Mouse (Mus musculus): ENCODE results near the gene Ism1. TPM values are rescaled to one million over a fixed set of nuclear protein-coding genes. Genes with fewer than 3 reads are reported as not detected.

Gene Ism1
- total RNA-seq (2021), result 26.4 and 33.3 TPM in 2 replicates
- long read RNA-seq, transcript Ism1-202 (6 exons, 2,964 nt), result major isoform, 21 of 27 reads
- long read RNA-seq, partial matches to known transcripts, result 5 of 27 reads
- long read RNA-seq, other reads (novel, unspliced or antisense), result 1 of 27 reads

DNA sequence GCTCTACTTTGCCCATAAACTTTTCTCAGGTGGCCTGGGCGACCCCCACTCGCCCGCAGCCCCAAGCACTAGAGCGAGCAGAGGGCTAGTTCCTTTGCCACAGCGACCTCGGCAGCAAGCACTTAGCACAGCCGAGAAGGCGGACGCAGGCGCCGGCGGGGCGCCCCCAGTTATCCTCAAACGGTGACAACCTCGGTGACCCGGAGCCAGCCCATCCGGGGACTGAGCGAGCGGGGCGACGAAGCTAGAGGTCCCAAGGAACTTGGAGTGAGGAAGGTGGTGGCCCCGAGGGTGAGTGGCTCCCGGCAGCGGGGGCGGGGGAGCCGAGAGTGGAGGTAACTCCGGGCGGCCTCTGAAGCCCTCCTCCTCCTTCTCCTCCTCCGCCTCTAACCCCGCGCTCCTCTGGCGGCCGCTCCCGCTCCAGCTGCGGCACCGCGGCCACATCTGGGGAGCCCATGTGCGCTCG is at the start of gene Ism1:
Gene Ism1 (plus strand): TSS at position 370 of the 466 bp plus-strand sequence.
- peak; percentile 53 for DNase-seq

DNA sequence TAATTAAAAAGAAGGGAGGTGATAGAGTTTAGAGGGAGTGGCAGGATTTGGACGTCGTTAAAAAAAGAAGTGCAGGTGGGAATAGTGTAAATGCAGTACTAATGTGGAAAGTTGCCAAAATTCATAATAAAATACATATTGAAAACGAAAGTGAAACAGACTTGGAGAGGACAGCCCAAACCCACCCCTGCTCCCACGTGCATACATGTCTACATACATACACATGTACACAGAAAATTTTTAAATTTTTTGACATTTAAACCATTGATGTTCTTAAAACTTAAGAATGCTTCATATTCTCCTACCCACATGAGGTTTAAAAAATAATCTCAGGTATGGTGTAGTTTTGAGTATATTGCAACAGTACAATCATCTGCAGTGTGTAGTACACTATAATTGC is 49.2 kb upstream of the Ism1 start:
- DNase-seq, result no peak

DNA sequence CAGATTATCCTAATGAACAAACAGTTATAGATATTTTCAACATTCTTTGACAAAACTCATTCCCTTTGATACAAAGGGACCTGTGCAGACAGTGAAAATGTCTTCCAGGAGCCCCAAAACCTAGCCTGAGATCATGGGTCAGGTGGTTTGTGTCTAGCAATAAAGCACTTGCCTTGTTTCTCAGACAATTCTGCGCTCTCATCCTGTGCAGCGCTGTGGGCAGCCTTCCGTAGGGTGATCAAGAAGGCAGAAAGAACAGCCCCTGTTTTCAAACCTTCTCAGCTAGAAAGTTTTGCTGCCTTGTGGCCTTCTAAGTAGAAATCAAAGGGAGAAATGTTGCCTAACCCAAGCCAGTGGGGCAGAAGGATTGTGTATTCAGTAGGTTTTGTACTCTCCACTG is 48.3 kb upstream of the Ism1 start:
- no peak for DNase-seq

DNA sequence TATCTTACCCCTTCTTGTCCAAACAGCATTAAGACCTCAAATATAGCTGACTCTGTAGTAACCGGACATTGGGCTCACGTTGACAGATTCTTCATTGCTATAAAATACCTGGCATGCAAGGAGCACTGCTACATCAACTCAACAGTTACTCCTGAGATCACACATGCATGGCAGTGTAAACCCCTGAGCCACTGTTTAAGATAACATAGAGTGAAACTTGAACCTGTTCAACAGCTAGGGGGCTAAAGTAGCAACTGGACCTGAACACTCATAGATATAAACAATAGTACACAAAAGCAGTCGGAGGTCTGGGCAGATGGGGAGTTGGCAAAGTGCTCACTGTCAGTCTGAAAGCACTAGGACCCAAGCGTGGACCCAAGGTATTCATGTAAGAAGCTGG is 43.5 kb upstream of the Ism1 start:
- no peak for DNase-seq

DNA sequence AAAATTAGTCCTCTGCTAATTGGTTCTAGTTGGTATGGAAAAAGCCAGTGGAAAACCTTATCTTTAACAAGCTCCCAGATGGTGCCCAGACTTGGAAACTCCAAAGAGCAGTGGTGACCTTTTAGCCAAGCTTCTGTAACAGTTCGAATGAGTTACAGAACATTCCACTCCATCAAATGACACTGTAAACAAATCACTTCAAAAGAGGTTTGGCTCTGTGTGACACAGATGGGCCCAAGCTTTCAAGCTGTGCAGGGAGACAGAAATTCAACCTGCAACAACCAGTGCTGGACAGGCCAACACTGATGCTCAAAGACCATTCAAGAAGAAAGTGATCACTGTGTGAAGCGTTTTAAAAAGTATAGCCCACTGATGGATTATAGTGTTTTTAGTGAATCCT is 40.1 kb upstream of the Ism1 start:
- no peak for DNase-seq

DNA sequence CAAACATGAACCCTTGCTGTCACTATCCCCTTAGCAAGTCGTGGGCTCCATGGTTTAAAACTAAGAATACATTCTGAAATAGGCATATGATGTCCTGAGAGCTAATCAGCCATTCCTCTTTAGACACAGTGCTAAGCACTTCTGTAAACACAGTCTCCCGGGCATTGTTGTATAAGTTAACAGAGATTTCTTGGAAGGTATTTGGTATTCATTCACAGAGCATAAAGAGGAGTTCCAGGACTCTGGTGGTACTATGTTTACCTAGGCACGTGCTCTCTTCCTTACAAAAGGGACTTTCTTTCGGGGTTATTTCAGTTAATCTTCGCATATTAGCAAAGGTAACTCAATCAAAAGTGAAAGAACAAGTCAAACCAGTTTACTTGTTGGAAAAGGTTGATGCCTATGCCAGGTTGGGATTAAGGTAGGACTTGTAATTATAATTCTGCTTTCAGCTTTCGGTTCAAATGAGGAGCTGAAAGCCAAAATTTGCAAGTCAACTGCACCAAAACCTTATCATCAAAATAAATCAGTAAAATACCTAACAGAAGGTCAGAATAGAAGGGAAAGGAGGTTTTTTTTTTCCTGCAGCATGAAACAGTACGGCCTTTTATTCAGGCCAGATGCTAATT is 36.1 kb upstream of the Ism1 start:
- no peak for DNase-seq

DNA sequence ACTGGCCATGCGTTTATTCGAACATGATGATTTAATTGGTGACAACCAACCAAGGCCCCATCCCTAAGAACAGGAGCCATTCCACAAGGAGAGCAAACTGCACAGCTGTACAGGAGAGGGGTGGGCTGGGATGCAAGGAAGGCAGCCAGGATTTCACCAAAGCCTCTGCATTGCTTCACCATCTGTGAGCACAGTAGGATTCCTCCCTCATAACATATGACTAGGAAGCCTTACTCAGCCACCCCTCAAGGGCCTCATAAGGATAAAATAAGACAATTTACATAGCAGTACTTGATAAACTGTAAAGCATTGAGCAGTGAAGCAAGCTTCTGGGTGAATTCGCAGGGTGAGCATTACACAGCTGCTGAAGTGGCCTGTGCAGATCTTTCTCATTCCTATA is 28.5 kb upstream of the Ism1 start:
- DNase-seq, result no peak

DNA sequence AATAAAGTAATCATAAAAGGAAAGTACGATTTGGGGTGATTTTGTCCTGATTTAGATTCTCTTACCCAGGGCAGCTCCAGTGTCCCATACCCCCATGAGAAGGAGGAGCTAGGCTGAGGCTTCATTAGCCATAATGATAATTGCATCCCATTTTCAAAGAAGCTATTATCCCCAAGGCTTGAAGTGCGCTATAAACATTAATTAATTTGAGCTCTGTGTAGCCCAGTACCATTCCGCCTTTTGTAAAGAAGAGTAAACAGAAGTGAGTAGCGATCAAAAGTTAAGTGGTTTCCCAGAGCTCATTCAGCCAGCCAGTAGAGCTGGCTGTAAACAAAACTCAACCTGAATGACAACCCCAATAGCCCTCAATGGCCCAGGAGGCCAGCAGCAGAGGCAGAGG is 21.2 kb upstream of the Ism1 start:
- DNase-seq, result no peak

DNA sequence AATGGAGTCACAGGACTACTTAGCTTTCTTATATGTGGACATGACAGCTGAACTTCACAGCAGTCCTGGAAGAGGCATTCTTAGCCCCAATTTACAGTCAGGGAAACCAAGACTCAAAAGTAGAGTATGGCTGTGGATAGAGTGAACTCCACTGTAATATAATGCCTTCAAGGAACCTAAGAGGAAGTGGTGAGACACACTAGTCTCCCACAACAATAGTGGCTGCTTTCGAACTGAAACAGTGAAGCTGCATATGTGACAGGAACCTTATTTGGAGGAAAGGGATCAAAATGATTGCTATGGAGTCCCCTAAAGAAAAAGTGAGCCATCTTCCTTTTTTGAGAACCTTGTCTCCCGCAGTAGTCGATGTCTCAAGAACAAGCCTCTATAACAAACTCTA is 6.1 kb upstream of the Ism1 start:
- no peak for DNase-seq

DNA sequence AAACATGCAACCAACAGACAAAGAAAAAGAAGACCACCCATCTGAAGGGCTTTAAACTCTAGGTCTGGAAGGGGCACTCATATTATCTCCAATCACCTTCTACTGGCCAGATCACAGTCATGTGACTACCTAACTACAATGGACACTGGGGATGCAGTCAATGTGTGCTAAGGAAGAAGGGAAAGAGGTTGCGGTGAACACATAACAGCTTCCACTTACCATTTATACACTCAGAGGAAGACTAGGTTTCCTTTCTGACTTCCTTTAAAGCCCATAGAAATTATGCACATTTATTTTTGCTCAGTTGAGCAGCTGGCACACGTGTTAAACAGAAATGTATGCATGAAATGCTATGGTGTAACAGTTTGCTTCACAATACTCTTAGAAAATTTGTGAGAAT is 5.6 kb upstream of the Ism1 start:
- no peak for DNase-seq

DNA sequence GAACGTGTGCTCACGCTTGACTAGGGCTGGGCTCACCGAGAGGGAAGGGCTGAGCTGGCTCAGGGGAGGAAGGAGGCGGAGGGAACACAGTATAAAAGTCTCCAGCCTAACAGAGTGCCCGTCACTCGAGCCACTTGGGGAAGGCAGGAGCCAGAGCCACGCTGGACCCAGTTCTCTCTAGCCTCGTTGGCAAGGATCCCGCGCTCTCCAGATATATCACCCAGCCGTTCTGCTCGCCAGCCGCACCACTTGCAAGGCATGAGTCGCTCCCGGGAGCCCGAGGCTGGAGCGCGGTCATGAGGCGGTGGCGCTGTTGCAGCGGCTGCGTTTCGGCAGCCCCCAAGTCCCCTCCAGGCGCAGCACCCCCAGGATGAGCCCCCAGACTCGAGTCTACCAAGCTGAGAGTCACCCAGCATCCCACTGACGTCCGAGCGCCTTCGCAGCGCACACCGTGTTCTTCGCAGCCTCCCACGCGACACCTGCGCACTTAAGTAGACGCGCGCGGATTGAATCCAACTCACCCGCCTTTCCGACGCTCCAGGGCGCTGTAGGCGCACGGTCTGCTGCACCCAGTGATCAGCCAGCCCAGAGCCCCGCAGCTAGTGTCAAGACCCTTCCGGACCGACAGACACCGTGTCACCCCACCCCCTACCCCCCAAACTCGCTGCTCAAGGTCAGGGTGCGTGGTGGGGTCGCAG is 764 bp upstream of the Ism1 start:
- DNase-seq, result peak; percentile 89

DNA sequence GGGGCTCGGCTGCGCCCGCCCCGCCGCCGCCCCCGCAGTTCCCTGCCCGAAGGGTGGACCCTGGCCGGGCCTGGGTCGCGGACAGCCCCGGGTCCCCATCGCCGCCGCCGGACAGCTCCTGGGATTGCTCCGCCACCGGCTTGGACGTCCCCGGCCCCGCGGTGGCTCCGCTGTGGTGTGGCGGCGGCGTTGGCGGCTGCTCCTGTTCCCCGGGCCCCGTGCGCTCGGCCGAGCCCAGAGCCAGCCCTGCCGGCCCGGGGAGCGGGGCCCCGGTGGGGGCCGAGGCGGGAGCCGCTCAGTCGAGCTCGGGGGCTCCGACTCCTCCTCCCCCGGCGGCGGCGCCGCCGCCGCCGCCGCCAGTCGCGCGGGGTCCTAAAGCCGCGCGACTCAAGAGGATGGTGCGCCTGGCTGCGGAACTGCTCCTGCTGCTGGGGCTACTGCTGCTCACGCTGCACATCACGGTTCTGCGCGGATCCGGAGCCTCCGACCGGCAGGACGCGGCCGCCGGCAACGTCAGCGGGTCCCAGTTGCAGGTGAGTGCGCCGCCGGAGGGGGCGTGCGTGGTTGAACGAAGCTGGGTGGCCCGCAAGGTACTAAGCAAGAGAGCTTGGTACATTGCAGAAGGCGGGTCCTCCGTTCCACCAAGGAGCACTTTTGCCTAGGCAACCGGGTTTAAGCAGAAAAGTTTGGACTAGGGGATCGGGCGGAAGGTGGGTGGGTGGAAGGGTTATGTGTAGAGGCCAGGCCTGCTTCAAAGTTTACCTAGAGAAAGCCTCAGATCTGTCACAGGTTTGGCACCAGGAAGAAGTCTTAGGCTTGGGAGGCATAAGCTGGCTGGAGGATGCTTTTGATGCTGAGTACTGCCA is 530 bp downstream of the Ism1 start:
- DNase-seq, result peak; percentile 58

DNA sequence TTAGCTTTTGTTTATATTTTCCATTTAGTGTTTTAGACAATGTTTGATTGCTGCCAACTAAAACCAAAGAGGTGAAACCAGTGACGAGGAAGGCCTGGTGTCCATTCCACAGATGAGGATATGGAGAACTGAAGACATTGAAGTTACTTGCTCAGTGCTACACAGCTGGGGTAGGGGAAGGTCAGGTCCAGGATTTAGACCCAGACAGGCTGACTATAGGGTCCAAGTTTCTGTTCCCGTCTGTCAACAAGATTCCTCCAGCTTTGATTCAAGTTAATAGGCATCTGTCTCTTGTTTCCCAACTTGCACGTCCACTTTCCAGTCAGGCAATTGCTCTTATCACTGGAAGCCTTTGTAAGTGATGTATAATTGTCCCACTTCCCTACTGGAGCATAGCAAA is 4.6 kb downstream of the Ism1 start:
- DNase-seq, result no peak

DNA sequence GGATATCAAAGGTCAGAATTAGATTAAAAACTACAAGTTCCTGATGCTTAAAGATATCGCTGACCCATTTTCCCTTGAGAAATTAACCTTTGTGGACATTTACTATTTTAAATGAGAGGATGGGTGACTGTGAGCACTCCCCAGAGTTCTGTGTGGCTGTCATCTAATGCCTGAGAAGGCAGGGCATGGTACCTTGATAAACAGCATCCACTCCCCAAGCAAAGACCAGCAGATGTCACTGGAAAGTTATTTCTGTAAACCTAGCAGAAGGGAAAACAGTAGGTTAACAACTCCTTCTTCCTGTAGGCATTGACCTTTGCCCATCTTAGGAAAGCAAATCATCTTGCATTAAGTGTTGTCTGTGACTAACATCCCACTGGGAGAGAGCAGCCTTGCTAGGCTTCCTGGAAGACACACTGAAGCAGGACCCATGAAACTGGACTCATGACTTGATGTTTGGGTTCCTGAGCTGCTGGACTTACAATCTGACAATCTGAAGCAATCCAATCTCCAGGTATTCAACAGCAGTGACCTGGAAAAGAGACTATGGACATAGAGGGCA is 11.5 kb downstream of the Ism1 start:
- DNase-seq, result no peak

DNA sequence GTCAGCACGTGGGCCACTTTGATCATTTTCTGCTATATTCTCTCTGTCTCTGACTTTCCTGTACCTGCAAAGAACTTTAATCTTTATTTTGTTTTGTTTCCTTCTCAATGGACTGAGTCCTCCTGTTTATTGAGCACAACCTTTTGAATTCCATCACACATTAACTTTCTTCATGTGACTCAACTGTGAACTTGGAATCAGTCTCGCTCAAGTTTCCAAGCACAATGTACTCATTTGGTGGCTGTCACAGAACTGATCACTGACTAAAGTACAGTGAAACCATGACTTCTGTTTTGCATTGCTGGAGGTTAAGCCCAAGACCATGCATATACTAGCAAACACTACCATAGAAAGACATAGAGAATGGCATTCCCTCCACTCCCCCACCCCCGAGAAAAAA is 15.5 kb downstream of the Ism1 start:
- no peak for DNase-seq

DNA sequence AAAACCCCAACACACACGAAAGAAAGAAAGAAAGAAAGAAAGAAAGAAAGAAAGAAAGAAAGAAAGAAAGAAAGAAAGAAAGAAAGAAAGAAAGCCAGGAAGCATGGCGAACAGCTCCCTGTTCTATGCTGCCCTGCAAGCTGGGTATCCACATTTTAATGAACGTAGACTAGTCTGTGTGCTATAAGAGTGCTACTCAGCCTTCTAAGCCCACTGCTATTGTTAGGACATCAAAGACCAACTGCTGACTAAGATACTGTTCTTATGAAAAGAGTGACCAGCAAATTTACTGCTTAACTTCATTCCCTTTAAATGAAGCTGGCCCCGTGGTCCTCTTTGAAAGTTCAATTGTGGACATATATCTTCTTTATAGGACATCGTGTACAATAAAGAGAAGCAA is 16.7 kb downstream of the Ism1 start:
- DNase-seq, result no peak

DNA sequence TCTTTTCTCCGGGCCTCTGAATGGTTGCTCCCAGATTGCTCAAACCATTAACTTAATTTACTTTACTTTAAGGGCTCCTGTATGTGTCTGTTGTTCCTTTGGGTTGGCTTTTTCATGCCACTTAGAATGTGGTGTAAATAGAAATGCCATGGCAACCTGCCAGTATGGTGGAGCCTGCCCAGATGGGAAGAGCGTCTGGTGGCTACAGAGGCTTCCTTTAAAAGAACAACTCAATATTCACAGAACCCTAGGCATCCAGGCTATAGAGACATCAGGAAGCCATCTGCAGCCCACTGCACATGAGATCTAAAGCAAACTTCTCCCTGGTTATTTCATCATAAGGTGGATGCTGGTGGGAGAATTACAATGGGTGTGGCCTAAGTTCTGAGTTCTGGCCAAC is 18.6 kb downstream of the Ism1 start:
- no peak for DNase-seq

DNA sequence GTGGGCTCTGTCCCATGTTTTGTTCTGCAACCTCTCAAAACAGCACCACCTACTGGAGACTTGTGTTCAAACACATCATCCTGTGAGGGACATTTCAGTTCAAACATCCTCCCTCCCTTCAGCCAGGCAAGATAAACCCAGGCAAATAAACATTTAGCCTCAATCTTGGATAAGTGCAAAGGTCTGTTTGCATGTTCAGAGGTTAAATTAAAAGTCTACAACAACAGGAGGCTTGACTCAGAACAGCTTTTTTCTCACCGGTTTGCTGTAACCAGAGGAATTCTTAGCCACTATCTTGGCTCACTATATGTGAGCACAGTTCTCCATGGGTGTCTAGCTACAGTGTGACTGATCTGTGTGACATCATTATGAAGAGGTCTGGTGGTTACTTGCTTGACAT is 22.6 kb downstream of the Ism1 start:
- DNase-seq, result no peak

DNA sequence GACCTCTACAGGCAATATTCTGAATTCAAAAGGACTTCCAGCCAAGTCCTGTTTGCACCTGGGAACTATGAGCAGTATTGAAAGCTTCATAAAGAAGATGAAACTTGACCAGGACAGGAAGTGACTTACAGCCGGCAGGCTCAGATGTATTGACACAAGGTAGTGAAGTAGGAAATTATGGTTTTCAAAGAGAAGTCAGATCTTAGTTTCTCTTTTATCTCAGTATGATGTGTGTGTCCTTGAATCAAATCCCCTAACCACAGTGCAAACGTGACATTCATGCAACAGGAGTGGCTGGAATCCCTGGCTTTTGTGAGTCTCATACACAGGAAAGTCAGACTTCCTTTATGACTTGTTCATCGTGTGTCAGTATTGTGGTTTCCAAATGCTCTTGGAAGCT is 27.0 kb downstream of the Ism1 start:
- DNase-seq, result no peak

DNA sequence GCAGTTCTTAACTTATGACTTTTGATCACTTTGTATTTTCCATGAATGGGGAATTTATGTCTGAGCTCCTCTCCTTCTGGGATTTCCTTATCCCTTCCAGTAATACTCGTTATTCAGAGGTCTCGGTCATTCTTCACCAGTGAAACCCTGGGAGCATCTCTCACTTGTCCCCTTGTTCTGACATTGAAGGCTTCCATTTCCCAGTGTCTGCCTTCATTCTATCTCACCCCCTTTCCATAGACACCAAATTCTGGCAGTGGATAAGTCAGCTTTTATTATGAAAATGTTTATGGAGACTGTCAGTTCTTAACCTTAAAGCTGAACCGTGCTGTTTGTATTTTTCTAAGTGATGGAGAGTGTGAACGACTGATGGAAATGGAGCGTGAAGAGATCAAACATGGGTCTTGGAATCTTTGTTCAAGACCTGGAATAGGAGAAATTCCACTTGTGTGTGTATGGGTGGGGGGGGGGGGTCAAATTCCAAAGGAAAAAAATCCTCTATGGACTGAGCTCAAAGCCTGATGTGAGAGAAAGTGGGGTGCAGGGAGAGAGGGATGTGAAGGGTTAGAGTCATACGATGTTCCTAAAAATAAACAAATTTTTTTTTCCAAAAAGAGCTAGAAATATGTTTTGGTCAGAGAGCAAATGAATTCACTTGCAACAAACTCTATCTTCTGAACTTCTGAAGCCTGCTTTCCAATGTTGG is 30.4 kb downstream of the Ism1 start:
- no peak for DNase-seq

DNA sequence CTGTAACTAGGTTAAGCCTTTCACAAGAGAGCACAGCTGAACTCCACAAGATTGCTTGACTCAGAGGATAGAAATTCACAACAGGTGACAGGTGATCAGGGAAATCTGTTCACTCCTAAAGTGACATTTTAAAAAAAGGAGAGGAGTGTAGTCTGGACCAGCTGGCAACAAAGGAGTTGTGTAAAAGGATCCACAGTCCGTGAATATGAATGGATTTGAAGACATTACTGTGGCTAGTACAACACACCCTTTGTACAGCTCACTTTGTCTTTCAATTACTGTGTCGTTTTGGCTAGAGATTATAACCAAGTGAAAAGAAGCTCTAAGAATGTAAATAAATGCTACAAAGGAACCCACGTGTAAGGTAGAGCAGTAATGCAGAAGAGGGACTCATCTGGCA is 33.7 kb downstream of the Ism1 start:
- DNase-seq, result no peak

DNA sequence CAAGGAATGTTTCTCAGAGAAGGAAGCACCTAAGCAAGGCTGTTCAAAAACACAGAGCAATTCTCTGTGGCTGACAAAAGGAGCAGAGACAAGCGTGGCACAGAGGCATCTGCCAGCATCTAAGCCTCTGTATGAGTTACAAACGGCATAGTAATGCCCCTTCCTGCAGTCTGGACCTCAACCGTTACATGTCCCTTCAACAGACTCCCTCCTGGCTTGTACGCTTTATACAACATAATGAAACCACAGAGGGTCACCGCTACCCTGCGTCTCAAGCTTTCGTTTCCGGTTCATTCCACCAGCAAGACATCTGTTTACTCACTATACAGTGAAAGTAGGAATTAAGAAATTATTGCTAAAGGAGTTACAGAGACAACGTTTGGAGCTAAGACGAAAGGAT is 34.1 kb downstream of the Ism1 start:
- DNase-seq, result no peak

All from adrenal gland, postnatal 25 days (tissue).